Mouse (Mus musculus) Muller cell, postnatal 12 days (primary cell): ENCODE results near the gene Gria1.

Experiments
- DNase-seq: peaks from one replicate; pipeline ENCODE4 v3.0.0-alpha.2; 2015; ENCODE audit errors: inconsistent ontology term

The Gria1 gene

DNA sequence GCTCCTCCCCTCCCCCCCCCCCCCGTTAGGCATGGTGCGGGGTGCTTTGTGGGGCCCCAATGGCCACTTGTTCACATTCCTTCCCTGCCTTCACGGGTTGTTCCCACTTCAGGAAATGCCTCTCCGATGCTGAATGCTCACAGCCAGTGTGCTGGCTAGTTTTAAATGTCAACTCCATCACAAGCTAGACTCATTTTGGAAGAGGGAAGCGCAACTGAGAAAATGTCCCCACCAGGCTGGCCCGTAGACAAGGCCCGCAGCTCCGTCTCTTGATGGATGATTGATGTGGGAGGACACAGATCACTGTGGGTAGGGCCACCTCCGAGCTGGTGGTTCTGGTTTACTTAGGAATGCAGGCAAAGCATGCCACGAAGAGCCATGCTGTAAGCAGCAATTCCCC lies 266.9 kb downstream of the Gria1 start:
- peak; percentile 11 for DNase-seq

DNA sequence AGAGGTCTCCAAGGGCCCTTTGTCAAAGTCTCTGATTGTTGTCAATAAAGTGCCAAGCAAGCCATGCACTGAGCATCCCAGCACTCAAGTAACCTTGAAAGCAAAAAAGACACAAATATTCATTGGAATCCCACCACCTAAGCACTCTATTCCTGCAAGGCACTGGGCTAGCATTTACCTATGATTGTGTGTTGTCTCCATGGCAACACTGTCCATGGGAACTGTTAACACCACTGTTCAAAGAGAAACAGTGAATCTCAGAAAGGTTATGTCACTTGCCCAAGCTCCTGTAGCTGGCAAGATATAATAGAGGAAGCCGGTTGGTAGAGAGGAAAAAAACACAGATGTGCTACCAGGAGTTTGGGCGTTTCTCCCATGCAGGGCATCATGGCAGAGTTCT lies 274.9 kb downstream of the Gria1 start:
- DNase-seq = no peak

DNA sequence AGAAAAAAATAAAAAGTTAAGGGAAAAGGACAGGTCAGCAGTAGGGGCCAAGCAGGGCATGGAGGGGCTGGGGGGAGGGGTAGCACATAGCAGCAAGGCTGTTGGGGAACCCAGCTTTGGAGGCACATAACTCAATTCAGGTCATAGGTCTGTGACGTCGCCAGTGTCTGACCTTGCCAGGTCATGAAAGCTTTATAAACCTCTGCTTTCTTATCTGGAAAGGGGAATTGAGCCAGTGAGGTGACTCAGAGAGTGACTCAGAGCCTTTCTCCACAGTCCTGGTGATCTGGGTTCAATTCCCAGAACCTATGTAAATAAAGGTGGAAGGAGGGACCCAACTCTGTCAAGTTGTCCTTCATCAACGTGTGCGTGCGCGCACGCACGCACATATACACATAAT lies 286.2 kb downstream of the Gria1 start:
- DNase-seq = peak; percentile 9

DNA sequence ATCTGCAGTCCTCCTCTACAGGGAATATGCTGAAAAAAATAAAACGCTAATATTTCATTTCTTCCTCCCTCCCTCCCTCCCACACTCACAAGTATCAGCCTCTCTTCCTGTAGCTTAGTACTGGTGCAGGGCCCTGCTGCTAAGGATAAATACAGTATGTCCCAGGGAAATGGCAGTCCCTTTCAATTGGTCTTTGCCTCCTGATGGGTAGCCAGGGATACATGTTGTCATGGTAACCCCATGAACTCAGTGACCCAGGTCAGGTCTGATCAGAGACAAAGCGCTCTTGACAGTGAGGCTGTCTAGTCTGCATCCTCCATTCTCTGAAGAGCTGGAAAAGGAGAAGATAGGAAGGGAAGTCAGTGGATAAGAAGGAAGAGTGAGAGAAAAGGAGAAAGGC lies 287.1 kb downstream of the Gria1 start:
- DNase-seq = no peak

DNA sequence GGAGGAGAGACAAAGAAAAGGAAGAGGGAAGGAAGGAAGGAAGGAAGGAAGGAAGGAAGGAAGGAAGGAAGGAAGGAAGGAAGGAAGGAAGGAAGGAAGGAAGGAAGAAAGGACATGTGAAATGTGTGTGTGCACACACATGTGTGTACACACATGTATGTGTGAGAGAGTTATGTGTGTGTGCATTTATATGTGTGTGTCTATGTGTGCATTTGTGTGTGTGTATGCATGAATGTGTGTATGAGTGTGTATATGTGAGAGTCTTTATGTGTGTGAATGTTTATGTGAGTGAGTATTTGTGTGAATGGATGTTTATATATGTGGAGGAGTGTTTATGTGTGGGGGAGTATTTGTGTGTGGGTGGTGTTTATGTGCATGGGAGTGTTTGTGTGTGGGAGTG lies 287.5 kb downstream of the Gria1 start:
- no peak for DNase-seq

DNA sequence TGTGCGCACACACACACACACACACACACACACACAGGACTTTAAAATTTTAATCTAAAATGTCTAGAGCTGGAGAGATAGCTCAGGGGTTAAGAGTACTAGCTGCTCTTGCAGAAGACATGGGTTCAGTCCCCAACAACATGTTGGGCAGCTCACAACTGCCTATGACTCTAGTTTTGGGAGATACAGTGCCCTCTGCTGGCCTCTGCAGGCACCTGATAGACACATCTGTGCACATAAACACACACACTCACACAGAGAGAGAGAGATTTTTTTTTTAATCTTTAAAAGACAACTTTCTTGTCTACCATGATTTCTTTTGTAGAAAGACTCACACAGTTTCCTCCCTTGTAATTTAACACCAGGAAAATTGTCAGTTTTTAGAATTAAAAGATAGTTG lies 292.4 kb downstream of the Gria1 start:
- no peak for DNase-seq

DNA sequence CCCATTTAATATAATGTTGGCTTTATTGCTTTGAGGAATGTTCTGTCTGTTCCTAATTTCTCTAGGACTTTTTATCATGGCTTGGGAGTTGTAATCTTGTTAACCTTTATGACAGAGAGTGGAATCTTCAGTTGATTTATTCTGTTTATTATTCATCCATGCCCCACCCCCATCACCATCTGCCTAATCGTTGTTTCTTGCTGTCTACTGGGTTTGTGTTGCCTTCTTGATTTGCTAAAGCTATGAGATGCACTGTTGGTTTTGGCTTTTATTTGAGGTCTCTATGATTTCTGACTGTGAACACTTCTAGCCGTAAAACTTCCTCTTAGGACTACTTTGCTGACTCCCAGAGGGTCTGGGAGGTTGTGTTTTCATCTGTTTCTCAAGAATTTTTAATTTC lies 294.9 kb downstream of the Gria1 start:
- DNase-seq = no peak

DNA sequence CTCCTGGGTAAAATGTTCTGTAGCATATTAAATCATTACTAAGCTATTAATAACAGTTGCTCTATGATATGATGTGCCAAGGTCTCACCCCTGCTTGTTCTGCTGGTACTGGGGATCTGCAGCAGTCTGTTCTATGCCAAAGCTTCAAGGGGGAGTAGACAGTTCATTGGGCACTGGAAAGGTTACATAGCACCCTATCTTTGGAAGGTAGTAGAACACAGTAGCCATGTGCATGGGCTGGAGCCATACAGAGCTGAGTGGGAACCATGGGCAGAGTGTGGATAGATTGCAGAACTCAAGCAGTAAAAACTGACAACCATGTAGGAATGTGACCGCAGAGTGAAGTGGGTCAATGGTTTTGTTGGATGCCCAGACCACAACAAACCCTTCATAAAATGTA lies 295.7 kb downstream of the Gria1 start:
- DNase-seq = no peak

DNA sequence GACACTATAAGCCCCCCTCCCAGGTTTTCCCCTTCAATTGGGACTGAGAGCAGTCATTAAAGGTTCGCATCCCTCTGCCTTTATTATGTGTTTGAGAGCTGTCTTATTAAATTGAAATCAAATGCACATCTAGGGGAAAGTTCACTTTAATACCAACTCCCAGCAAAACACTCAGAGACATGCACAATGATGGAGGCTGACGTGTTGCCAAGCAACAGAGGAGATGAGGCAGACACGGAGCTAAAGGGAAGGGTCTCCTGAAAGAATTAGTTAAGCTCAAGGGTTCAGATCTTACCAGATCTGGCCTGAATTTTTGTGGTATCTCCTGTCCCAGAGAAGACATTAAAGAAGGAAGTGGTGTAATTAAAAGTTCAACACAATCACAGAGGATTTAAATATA lies 305.9 kb downstream of the Gria1 start:
- DNase-seq = no peak

DNA sequence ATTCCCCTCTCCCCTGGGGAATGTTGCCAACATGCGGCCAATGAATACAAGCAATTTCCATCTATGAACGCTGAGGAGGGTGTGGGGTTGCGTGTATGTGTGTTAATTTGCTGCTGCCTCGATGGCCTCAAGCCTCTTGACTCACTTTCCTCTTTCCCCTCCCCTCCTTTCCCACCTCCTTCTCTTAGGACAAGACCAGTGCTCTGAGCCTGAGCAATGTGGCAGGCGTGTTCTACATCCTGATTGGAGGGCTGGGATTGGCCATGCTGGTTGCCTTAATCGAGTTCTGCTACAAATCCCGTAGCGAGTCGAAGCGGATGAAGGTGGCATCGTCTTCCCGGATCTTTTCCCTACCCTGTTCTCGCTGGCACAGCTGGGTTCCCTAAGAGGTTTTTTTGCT lies 306.3 kb downstream of the Gria1 start:
- no peak for DNase-seq

DNA sequence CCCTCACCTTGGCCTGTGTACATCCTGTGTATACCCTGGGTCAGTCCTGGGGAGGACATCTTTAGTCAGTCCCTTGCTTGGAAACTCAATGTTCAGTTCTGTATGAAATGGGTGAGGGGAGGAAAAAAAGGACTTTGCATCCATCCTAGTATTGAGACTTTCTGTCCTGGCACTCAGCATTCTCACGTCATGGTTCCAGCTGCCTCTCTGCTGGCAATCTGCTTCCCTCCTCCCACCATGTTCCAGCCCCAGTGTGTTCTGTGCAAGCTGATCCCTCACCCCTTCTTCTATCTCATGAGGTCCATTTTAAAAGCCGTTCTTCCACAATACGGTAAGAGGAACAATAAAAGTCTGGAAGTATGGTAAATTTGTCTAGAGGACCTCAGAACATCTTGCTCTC lies 308.2 kb downstream of the Gria1 start:
- no peak for DNase-seq

DNA sequence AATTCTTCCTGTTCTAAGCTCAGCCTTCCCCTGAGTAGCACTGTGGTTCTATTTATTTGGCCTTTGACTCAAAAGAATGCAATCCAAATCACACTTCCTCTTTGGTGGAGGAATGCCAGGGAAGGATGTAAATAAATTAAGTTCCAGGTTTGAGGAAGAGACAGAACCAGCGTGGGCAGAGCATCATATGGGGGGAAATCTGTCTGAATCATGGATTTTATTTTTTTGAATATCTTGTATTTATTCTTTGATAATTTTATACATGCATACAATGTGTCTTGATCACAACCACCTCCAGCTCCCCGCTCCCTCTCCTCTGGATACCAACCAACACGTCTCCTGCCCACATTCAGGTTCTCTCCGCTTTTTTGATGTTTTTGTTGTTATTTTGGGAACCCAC lies 312.9 kb downstream of the Gria1 start:
- DNase-seq = no peak
